Mouse (Mus musculus) central nervous system, embryonic 18 days (tissue): ENCODE measurements around the gene Nktr. TPM values are rescaled to one million over a fixed set of nuclear protein-coding genes. Genes with fewer than 3 reads are reported as not detected.

Source experiments
- polyA plus RNA-seq: library from polyadenylated mRNA; depleted of rRNA; stranded (reverse); fragments of >200 nt; gene quantifications from 2 replicates; pipeline ENCODE4 v1.2.3, GENCODE M21; 2012; rRNA removed

The Nktr gene
- polyA plus RNA-seq, result 176 and 180 TPM in 2 replicates

DNA sequence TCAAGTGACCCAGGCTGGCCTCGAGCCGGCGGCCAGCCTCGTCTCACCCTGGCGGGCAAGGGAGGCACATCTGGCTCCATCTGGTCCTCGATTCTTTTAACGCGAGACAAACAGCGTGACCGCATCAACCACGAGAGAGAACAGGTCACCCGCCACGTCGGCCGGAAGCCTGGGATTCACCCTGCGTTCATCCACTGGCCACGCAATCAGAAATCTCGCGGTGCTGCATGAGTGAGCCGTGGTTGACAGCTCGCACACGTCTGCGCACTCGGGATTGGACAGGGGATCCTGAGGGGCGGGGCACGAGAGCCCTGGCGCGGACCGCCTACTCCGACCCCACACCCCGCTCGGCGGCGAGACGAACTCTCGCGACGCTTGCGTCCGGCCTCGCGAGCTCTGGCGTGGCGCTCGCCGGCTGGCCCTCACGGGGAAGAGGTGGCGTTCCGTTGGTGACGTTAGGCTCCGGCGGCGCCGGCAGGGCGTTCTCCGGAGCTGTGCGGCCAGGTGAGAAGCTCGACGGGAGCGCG lies at the start of gene Nktr:
TSS of gene Nktr (plus strand) at position 378 of the 527 bp plus-strand sequence.

GRCm38 (mm10) chr9:121704646-121705625 lies 14.0 kb upstream of the Nktr start, which contains the start of gene Sec22c:
Gene Sec22c, minus strand, starts transcription at chr9:121705490.

GRCm38 (mm10) chr9:121709898-121710583 lies 8.9 kb upstream of the Nktr start, which contains the start of gene Ss18l2:
Gene Ss18l2, plus strand, starts transcription at chr9:121710329.

GRCm38 (mm10) chr9:121759091-121760081 lies 40.4 kb downstream of the Nktr start, which contains the start of gene Zfp651:
Gene Zfp651, plus strand, starts transcription at chr9:121759330.

GRCm38 (mm10) chr9:121777484-121778065 lies 58.6 kb downstream of the Nktr start, which contains the start of gene Klhl40:
Gene Klhl40, plus strand, starts transcription at chr9:121777607.

GRCm38 (mm10) chr9:121791757-121792521 lies 73.0 kb downstream of the Nktr start, which contains the start of gene Hhatl:
Gene Hhatl, minus strand, starts transcription at chr9:121792507.

Other genes starting within 250 kb of the Nktr start
- gene Cck, start 223.5 kb upstream of the Nktr start, polyA plus RNA-seq, result 114 and 127 TPM in 2 replicates
- gene Lyzl4, start 77.1 kb upstream of the Nktr start, polyA plus RNA-seq, result 0.08 and 0.14 TPM in 2 replicates
- 0.51 and 0.56 TPM in 2 replicates for gene Vipr1, start 76.5 kb upstream of the Nktr start, polyA plus RNA-seq
- 23.0 and 24.0 TPM in 2 replicates for gene Sec22c, start 13.7 kb upstream of the Nktr start, polyA plus RNA-seq
- gene Ss18l2, start 8.8 kb upstream of the Nktr start, polyA plus RNA-seq, result 99.7 and 107 TPM in 2 replicates
- 54.6 and 55.1 TPM in 2 replicates for gene Zfp651, start 40.2 kb downstream of the Nktr start, polyA plus RNA-seq
- gene Klhl40, start 58.4 kb downstream of the Nktr start, polyA plus RNA-seq, result 1.00 and 1.9 TPM in 2 replicates
- 0.65 and 1.3 TPM in 2 replicates for gene Hhatl, start 73.3 kb downstream of the Nktr start, polyA plus RNA-seq
- 3.4 and 4.3 TPM in 2 replicates for gene Ccdc13, start 120.3 kb downstream of the Nktr start, polyA plus RNA-seq
- gene Higd1a, start 139.2 kb downstream of the Nktr start, polyA plus RNA-seq, result 62.5 and 76.6 TPM in 2 replicates
- 2.9 and 3.2 TPM in 2 replicates for gene Ackr2, start 179.2 kb downstream of the Nktr start, polyA plus RNA-seq
- gene Cyp8b1, start 197.1 kb downstream of the Nktr start, polyA plus RNA-seq, result not detected in 2 replicates
- gene Fam198a, start 231.8 kb downstream of the Nktr start, polyA plus RNA-seq, result 2.3 and 2.7 TPM in 2 replicates